Mouse (Mus musculus) neural tube, embryonic 12.5 days (tissue): ENCODE results near the gene Zfp280d. TPM values are rescaled to one million over a fixed set of nuclear protein-coding genes. Genes with fewer than 3 reads are reported as not detected.

Experiments
- ATAC-seq: fragments of 200-750 bp; cut with Nextera tagmentation; 2 replicates; pipeline ENCODE4 v1.8.0; 2017; ENCODE audit warnings: low read depth, mild to moderate bottlenecking, moderate TSS enrichment, moderate library complexity; ENCODE audit not compliant: low FRiP score
- H3K27ac ChIP-seq: fragments of 300-500 bp; sonication (generic); 2 replicates; pipeline ENCODE4 v1.5.1; 2016
- H3K27me3 ChIP-seq: fragments of 300-500 bp; sonication (generic); replicated peaks from 2 replicates; pipeline ENCODE4 v1.6.1; 2016; ENCODE audit warnings: mild to moderate bottlenecking
- H3K36me3 ChIP-seq: fragments of 300-500 bp; sonication (generic); 2 replicates; pipeline ENCODE4 v1.6.1; 2016; ENCODE audit warnings: mild to moderate bottlenecking
- H3K4me1 ChIP-seq: fragments of 300-500 bp; sonication (generic); 2 replicates; pipeline ENCODE4 v1.6.1; 2016
- H3K4me2 ChIP-seq: fragments of 300-500 bp; sonication (generic); replicated peaks from 2 replicates; pipeline ENCODE4 v1.6.1; 2016; ENCODE audit warnings: mild to moderate bottlenecking
- H3K4me3 ChIP-seq: fragments of 300-500 bp; sonication (generic); 2 replicates; pipeline ENCODE4 v1.5.1; 2016
- H3K9ac ChIP-seq: fragments of 300-500 bp; sonication (generic); 2 replicates; pipeline ENCODE4 v1.6.1; 2016; ENCODE audit warnings: mild to moderate bottlenecking
- H3K9me3 ChIP-seq: fragments of 300-500 bp; sonication (generic); 2 replicates; pipeline ENCODE4 v1.6.1; 2016; ENCODE audit warnings: mild to moderate bottlenecking
- WGBS: fragments of 180-500 bp; shearing (Covaris S2); methylation state at CpG from one replicate; pipeline ENCODE4 v1.1.7; 2016; 5-methylcytosine and 5-hydroxymethylcytosine counted together
- polyA plus RNA-seq: library from polyadenylated mRNA; unstranded; fragments of >200 nt; fragmentation: Nextera tagmentation; extraction: Ambion mirVana; gene quantifications from 2 replicates; pipeline ENCODE4 v1.2.1, GENCODE M21; 2016

The Zfp280d gene
- polyA plus RNA-seq, result 52.6 and 56.3 TPM in 2 replicates

GRCm38 (mm10) chr9:72274677-72275076 lies at the start of gene Zfp280d:
Gene Zfp280d (plus strand): TSS chr9:72274860.
- Histone ChIP-seq H3K9ac (peak within 1 kb of the TSS; percentile 90), H3K27ac (peak within 1 kb of the TSS; percentile 96), H3K4me2 (peak within 1 kb of the TSS; percentile 83), H3K36me3 (no peaks in the 10 kb centered on the region), H3K27me3 (no peaks in the 10 kb centered on the region), H3K9me3 (0 out of 2 replicates have a peak, but pooled peaks cover 3% of the 10 kb centered on the region), H3K4me3 (peak within 1 kb of the TSS; percentile 60), H3K4me1 (peaks cover 4% of the 10 kb centered on the region; the same call in 1 of the 2 replicates)
- under 1% methylated on average over 54 of the region's 57 CpGs for WGBS
- ATAC-seq, result peak; percentile 99

DNA sequence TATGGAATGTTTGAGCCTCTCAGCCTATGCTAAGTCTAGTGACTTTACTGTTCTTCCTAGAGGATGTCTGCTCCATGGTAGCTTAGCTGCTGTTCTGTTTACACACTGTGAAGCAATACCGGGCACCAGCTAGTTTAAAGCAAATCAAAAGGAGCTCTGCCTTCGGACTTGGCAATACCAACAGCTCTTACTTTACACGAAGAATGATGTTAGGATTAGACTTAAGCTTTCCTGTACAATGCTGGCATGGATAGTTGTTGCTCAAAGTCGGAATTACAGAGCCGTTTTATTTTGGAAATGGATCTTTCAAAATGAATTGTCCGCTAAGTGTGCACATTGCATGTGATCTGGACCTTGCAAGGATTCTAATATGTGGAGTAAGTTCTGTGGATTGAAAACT lies 48.1 kb upstream of the Zfp280d start:
- 0 out of 2 replicates have a peak, but pooled peaks cover 3% of the 10 kb centered on the region for H3K36me3 ChIP-seq
- no peak overlapping the region for H3K27ac ChIP-seq
- no peaks in the 10 kb centered on the region for H3K4me1 ChIP-seq
- ATAC-seq, result no peak
- H3K9me3 ChIP-seq, result peaks cover 6% of the 10 kb centered on the region; the same call in 1 of the 2 replicates
- H3K4me3 ChIP-seq, result no peak overlapping the region
- WGBS, result 90% methylated on average over 6 of the region's 6 CpGs
- no peak overlapping the region for H3K9ac ChIP-seq
- H3K27me3 ChIP-seq, result no peaks in the 10 kb centered on the region
- no peak overlapping the region for H3K4me2 ChIP-seq

DNA sequence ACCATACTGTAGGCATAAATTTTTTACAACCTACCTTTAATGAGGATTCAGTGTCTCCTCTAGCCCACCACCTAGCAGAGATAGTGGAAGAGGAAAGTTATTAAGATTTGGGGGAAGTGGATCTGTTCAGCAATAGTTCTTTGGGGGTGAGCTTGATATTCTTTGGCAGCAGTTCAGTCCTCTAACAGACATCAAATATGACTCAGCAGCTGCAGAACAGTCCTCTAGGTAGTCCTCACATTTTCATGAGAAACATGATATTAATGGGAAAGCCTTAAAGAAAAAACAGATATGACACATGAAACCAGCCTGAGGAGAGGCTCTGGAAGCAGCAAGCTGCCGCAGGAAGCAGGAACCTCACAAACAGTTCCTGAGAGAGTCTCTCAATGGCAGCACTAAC lies 22.0 kb upstream of the Zfp280d start:
- 96% methylated on average over 1 of the region's 1 CpGs for WGBS
- no peak overlapping the region for H3K4me2 ChIP-seq

GRCm38 (mm10) chr9:72255227-72255626 lies 19.4 kb upstream of the Zfp280d start:
- Histone ChIP-seq H3K27me3 (no peaks in the 10 kb centered on the region), H3K9me3 (0 out of 2 replicates have a peak, but pooled peaks cover 5% of the 10 kb centered on the region), H3K4me2 (no peak overlapping the region), H3K27ac (no peak overlapping the region), H3K4me1 (no peaks in the 10 kb centered on the region), H3K36me3 (no peaks in the 10 kb centered on the region), H3K4me3 (no peak overlapping the region), H3K9ac (no peak overlapping the region)
- no peak for ATAC-seq
- WGBS, result 86% methylated on average over 1 of the region's 1 CpGs

More for the DNA sequence above, 22.0 kb upstream of the Zfp280d start:
- no peak overlapping the region for H3K9ac ChIP-seq
- no peaks in the 10 kb centered on the region for H3K27me3 ChIP-seq
- ATAC-seq, result no peak
- no peak overlapping the region for H3K4me3 ChIP-seq
- H3K27ac ChIP-seq, result no peak overlapping the region
- H3K9me3 ChIP-seq, result 0 out of 2 replicates have a peak, but pooled peaks cover 5% of the 10 kb centered on the region
- H3K4me1 ChIP-seq, result no peaks in the 10 kb centered on the region
- H3K36me3 ChIP-seq, result no peaks in the 10 kb centered on the region

GRCm38 (mm10) chr9:72256646-72257045 lies 18.0 kb upstream of the Zfp280d start:
- WGBS, result 91% methylated on average over 3 of the region's 3 CpGs
- H3K4me2 ChIP-seq, result no peak overlapping the region
- H3K27ac ChIP-seq, result no peak overlapping the region
- H3K36me3 ChIP-seq, result no peaks in the 10 kb centered on the region
- no peaks in the 10 kb centered on the region for H3K4me1 ChIP-seq
- H3K4me3 ChIP-seq, result no peak overlapping the region
- no peak for ATAC-seq
- H3K27me3 ChIP-seq, result no peaks in the 10 kb centered on the region
- no peak overlapping the region for H3K9ac ChIP-seq
- 0 out of 2 replicates have a peak, but pooled peaks cover 5% of the 10 kb centered on the region for H3K9me3 ChIP-seq

DNA sequence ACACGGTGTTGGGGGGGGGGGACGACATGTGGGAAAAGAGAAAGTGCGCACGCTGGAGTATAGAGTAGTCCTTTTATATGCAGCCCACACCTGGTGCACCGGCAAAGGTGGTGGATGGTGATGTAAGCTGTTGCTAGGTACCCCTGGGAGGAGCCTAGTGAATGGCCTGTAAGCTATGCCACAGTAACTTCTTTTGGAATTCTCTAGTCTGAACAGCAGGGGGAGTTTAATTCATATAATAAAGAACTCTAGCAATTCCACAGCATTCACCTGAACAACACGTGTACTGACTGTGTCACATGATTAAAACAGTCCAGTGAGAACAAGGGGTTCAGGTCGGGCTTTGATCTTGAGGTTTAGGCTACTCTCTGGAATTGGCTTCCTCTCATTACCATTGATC lies 14.3 kb upstream of the Zfp280d start:
- no peak for ATAC-seq
- no peak overlapping the region for H3K9ac ChIP-seq
- no peak overlapping the region for H3K4me2 ChIP-seq
- no peaks in the 10 kb centered on the region for H3K36me3 ChIP-seq
- H3K4me1 ChIP-seq, result no peaks in the 10 kb centered on the region
- H3K4me3 ChIP-seq, result no peak overlapping the region
- H3K9me3 ChIP-seq, result 0 out of 2 replicates have a peak, but pooled peaks cover 5% of the 10 kb centered on the region
- H3K27me3 ChIP-seq, result no peaks in the 10 kb centered on the region
- no peak overlapping the region for H3K27ac ChIP-seq
- 38% methylated on average over 7 of the region's 7 CpGs for WGBS

DNA sequence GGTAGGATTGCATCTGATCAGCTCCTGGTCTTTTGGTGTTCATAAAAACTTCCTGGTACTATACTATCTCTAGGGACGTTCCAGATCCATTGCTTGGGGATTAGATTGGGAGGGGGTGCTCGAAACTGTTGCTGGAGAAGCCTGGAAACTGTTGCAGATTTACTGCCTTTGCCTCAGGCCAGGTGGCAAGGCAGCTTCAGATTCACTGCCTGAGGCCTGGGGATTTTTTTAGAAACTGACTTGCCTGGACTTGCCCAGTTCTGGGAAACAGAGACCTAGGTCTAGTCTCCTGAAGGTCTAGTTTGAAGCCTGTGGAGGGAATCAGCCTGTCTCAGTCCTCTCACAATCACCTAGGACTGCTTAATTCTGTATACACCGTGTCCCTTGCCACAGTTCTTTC lies 9.8 kb upstream of the Zfp280d start:
- Histone ChIP-seq H3K36me3 (no peaks in the 10 kb centered on the region), H3K9ac (no peak overlapping the region), H3K9me3 (peaks cover 9% of the 10 kb centered on the region; the same call in 1 of the 2 replicates), H3K27me3 (no peaks in the 10 kb centered on the region), H3K4me2 (no peak overlapping the region), H3K27ac (no peak overlapping the region), H3K4me3 (no peak overlapping the region), H3K4me1 (no peaks in the 10 kb centered on the region)
- ATAC-seq, result no peak
- 81% methylated on average over 3 of the region's 3 CpGs for WGBS

DNA sequence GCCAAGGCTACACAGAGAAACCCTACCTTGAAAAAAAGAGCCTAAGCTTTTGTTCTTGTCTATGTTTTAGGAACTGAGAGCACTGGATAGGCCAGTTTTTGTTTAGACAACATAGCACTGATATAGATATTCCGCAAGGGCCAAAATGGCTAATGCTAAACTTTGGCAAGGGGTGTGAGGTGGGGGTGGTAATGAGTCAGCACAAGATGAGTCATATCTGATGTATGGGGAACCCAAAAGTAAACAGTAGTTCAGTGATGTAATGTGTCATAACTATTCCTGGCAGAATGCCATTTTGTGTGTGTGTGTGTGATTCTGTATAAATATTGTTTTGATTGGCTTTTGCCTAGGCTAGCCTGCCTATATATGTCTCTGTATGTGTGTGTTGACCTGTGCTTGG lies 4.5 kb upstream of the Zfp280d start:
- ATAC-seq, result no peak
- no peak overlapping the region for H3K4me3 ChIP-seq
- H3K9ac ChIP-seq, result no peak overlapping the region
- peaks cover 12% of the 10 kb centered on the region; the same call in 1 of the 2 replicates for H3K9me3 ChIP-seq
- no peaks in the 10 kb centered on the region for H3K36me3 ChIP-seq
- H3K27ac ChIP-seq, result no peak overlapping the region
- no peaks in the 10 kb centered on the region for H3K27me3 ChIP-seq
- H3K4me2 ChIP-seq, result no peak overlapping the region
- WGBS, result 98% methylated on average over 1 of the region's 1 CpGs
- H3K4me1 ChIP-seq, result no peaks in the 10 kb centered on the region

DNA sequence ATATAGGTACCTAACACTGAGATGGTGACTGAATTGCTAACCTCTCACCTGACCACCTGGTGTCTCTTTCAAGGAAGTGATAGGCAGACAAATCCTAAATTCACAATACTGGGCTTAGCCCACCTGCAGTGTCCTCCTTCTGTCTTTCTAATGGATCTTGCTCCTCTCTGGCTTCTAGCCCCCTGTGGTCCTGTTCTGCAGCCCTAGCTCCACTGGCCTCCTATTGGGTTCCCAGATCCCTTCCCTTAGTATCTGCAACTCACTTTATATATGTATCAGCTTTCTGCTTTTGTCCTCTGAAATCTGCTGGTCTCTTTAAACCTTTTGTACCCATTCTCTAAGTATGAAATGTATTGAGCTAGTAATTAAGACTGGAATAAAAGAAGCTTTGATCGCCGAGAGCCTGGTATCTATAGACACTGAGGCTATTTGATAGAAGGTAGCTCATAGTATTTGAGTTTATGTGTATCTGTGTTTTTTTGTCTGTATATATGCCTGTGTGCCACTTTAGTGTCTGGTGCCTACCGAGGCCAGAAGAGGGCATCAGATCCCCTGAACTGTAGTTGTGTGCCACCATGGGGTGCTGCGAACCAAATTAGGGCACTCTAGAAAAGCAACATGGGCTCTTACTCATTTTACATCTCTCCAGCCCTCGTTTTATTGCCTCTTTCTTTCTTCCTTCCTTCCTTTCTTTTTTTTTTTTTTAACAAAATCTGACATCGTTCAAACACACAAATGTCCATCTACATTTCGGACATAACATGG lies 832 bp upstream of the Zfp280d start:
- 84% methylated on average over 7 of the region's 7 CpGs for WGBS
- no peak overlapping the region for H3K9ac ChIP-seq
- no peak for ATAC-seq
- no peaks in the 10 kb centered on the region for H3K27me3 ChIP-seq
- H3K36me3 ChIP-seq, result no peaks in the 10 kb centered on the region
- H3K9me3 ChIP-seq, result peaks cover 10% of the 10 kb centered on the region; the same call in 1 of the 2 replicates
- H3K4me3 ChIP-seq, result no peak overlapping the region
- peaks cover 4% of the 10 kb centered on the region; the same call in 1 of the 2 replicates for H3K4me1 ChIP-seq
- H3K27ac ChIP-seq, result no peak overlapping the region
- no peak overlapping the region for H3K4me2 ChIP-seq

- Histone ChIP-seq H3K4me3 (peak overlapping the region; percentile 60), H3K9ac (peak overlapping the region; percentile 90), H3K4me1 (peaks cover 4% of the 10 kb centered on the region; the same call in 1 of the 2 replicates), H3K4me2 (peak overlapping the region; percentile 83), H3K9me3 (0 out of 2 replicates have a peak, but pooled peaks cover 3% of the 10 kb centered on the region), H3K36me3 (no peaks in the 10 kb centered on the region), H3K27me3 (no peaks in the 10 kb centered on the region), H3K27ac (peak overlapping the region; percentile 96)
- ATAC-seq, result peak; percentile 94
- WGBS, result 2% methylated on average over 52 of the region's 70 CpGs
Observed at GRCm38 (mm10) chr9:72275101-72275978, 680 bp downstream of the Zfp280d start.

DNA sequence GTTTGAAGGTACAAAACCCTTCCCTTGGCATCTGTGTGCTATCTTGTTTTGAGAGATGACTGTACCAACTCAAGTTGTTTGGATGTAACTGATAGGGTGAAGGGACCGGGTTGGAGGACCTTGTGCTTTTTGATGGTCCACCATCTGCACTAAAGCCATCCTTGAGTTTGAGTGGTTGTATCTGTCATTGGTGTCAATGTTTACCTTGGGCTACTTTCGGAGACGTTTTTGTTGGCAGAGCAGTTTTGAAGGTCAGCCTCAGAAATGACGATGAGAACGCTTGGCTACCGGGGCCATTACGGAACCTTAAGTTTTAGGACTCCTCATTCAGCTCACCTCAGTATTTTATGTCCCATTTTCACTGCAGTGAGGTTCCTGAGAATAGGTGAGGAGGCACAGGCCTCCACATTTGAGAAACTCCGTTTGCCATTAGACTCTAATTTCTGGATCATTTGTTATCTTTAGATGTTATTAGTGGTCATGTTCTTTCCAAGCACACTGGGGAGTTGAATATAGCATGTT lies 1.4 kb downstream of the Zfp280d start:
- H3K9ac ChIP-seq, result peak overlapping the region; percentile 90
- H3K4me1 ChIP-seq, result peaks cover 4% of the 10 kb centered on the region; the same call in 1 of the 2 replicates
- no peaks in the 10 kb centered on the region for H3K36me3 ChIP-seq
- ATAC-seq, result no peak
- H3K9me3 ChIP-seq, result 0 out of 2 replicates have a peak, but pooled peaks cover 3% of the 10 kb centered on the region
- H3K4me2 ChIP-seq, result peak overlapping the region; percentile 83
- H3K27ac ChIP-seq, result peak overlapping the region; percentile 96; the same call in 1 of the 2 replicates
- peak overlapping the region; percentile 60 for H3K4me3 ChIP-seq
- no peaks in the 10 kb centered on the region for H3K27me3 ChIP-seq
- WGBS, result 44% methylated on average over 8 of the region's 8 CpGs
